Mouse (Mus musculus) forebrain, postnatal 0 days (tissue): Measurements from ENCODE around the gene Pla2g15. TPM values are rescaled to one million over a fixed set of nuclear protein-coding genes. Genes with fewer than 3 reads are reported as not detected.
"Not testable (repeated sequence)": the region's sequence is repeated elsewhere in the genome, so short reads cannot be mapped to it uniquely, and the experiment has no call there.

Source experiments
- ATAC-seq: fragments of 200-750 bp; cut with Nextera tagmentation; 2 replicates; pipeline ENCODE4 v1.8.0; 2017; ENCODE audit warnings: mild to moderate bottlenecking, moderate library complexity
- DNase-seq: peaks from one replicate; pipeline ENCODE4 v3.0.0-alpha.2; 2015
- H3K27ac ChIP-seq: fragments of 300-500 bp; sonication (generic); 2 replicates; pipeline ENCODE4 v1.5.1; 2014; ENCODE audit warnings: low read depth, mild to moderate bottlenecking, antibody characterized with exemption, low read length, moderate library complexity, mixed read lengths
- H3K27me3 ChIP-seq: fragments of 300-500 bp; sonication (generic); 2 replicates; pipeline ENCODE4 v1.6.1; 2014; ENCODE audit warnings: mild to moderate bottlenecking, low read length, mixed read lengths; ENCODE audit not compliant: insufficient read depth
- H3K36me3 ChIP-seq: fragments of 300-500 bp; sonication (generic); 2 replicates; pipeline ENCODE4 v1.6.1; 2014; ENCODE audit warnings: mild to moderate bottlenecking, moderate library complexity; ENCODE audit not compliant: insufficient read depth
- H3K4me1 ChIP-seq: fragments of 300-500 bp; sonication (generic); 2 replicates; pipeline ENCODE4 v1.6.1; 2014; ENCODE audit warnings: antibody characterized with exemption; ENCODE audit not compliant: insufficient read depth
- H3K4me2 ChIP-seq: fragments of 300-500 bp; sonication (generic); 2 replicates; pipeline ENCODE4 v1.6.1; 2014; ENCODE audit warnings: low read depth, mild to moderate bottlenecking, moderate library complexity
- H3K4me3 ChIP-seq: fragments of 300-500 bp; sonication (generic); 2 replicates; pipeline ENCODE4 v1.5.1; 2014; ENCODE audit warnings: low read depth, low read length, mixed read lengths
- H3K9ac ChIP-seq: fragments of 300-500 bp; sonication (generic); 2 replicates; pipeline ENCODE4 v1.6.1; 2014; ENCODE audit warnings: mild to moderate bottlenecking
- H3K9me3 ChIP-seq: fragments of 300-500 bp; sonication (generic); 2 replicates; pipeline ENCODE4 v1.6.1; 2016; ENCODE audit warnings: low read length
- CTCF ChIP-seq: sonication (generic); IDR thresholded peaks from 2 replicates; pipeline ENCODE4 v1.5.1; 2016; ENCODE audit warnings: antibody characterized with exemption, control low read depth, low read depth
- WGBS: fragments of 180-500 bp; shearing (Covaris S2); extraction: QIAGEN DNeasy Blood & Tissue Kit; methylation state at CpG from one replicate; pipeline ENCODE4 v1.1.7; 2014; 5-methylcytosine and 5-hydroxymethylcytosine counted together
- polyA plus RNA-seq: library from polyadenylated mRNA; unstranded; fragments of >200 nt; fragmentation: Nextera tagmentation; extraction: Ambion mirVana; gene quantifications from 2 replicates; pipeline ENCODE4 v1.2.1, GENCODE M21; 2015
- total RNA-seq: library from RNA; depleted of rRNA; stranded (reverse); fragments of >200 nt; gene quantifications from 2 replicates; pipeline ENCODE4 v1.2.3, GENCODE M21; 2014

Gene Pla2g15
- total and polyA plus RNA-seq, 2 experiments from 2014 or later, result 15.6 to 17.8 TPM

DNA sequence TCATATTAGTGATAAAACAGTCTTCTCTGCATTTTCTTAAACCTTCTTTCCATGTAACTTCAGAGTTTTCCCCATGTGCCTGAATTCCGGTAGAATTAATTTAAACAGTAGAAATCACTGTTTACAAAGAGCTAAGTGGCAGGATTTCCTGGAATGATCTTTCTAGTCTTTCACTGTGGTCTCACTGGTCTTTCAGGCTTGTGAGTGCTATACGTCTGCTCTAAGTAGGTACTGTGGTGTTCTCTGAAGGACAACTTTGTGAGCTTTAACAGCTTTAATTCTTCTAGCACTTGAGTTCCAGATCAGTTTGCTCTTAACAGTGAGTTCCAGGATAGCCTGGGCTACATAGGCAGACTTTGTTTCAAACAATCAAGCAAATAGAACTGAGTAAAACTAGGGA is 28.2 kb downstream of the Pla2g15 start:
- Histone ChIP-seq H3K36me3 (peaks cover 14% of the 10 kb centered on the region), H3K4me2 (no peak overlapping the region), H3K9ac (no peak overlapping the region), H3K27me3 (no peaks in the 10 kb centered on the region), H3K9me3 (no peaks in the 10 kb centered on the region), H3K4me3 (no peak overlapping the region), H3K4me1 (no peaks in the 10 kb centered on the region), H3K27ac (no peak overlapping the region)
- ATAC-seq (no peak), DNase-seq (no peak)
- 70% methylated on average over 2 of the region's 2 CpGs for WGBS
- TF ChIP-seq CTCF, result no peak

DNA sequence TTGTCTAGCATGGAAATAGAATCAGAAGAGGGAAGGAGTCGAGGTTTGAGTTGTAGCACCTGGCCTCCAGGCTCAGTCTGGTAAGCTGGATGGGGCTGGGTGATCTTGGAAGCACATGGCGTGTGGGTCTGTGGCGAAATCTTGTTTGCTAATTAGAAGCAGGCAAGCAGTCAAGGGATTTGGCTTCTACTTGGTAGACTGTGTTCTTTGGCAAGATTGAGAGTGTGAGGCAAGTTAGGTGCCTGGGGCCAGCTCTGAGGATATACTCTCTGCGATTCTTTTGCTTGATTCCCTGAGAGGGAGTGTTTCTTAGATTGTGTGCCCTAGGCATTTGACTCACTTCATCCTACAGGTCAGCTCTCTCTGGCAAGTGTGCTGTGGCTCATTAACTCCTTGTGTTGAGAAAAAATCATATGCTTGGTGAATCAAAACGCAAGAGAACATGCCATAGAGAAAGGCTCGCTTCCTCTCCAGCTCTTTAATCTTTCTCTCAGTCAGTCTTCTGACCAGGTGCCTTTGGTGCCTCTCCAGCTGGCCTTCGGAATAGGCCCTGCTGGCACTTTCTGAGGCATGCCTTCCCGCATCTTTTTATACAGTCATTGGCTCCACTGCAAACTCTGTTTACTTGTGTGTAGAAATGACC is 35.5 kb downstream of the Pla2g15 start:
- Histone ChIP-seq H3K9ac (no peak overlapping the region), H3K27ac (no peak overlapping the region), H3K27me3 (no peaks in the 10 kb centered on the region), H3K36me3 (peaks cover 29% of the 10 kb centered on the region), H3K4me2 (no peak overlapping the region), H3K4me3 (no peak overlapping the region), H3K4me1 (no peaks in the 10 kb centered on the region), H3K9me3 (no peaks in the 10 kb centered on the region)
- WGBS, result 62% methylated on average over 8 of the region's 8 CpGs
- peak; percentile 71 for ATAC-seq
- DNase-seq, result peak; percentile 70
- TF ChIP-seq CTCF, result no peak

DNA sequence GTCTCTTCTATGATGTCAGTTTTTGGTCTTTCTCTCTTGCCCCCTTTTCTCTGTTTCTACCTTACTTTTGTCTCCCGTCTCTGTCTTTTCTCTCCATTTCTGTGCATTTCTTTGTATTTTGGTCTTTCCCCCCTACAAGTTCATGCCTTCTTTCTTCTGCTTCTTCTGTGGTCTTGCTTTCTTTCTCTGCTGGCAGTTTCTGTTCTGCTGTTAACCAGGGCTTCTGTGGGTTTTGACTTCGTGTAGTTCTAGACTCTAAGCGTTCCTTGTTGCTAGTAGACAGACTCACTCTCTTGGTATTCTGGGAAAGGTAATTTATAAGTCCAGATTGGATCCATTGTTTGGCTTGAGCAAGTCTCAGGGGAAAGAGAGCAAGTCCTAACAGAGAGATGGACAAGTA is 36.2 kb downstream of the Pla2g15 start:
- 94% methylated on average over 3 of the region's 3 CpGs for WGBS
- no peak for ATAC-seq

GRCm38 (mm10) chr8:106189162-106189561 is 39.0 kb downstream of the Pla2g15 start:
- Histone ChIP-seq H3K27ac (no peak overlapping the region), H3K9me3 (no peaks in the 10 kb centered on the region), H3K36me3 (peaks cover 44% of the 10 kb centered on the region), H3K4me2 (no peak overlapping the region), H3K4me3 (no peak overlapping the region), H3K4me1 (no peaks in the 10 kb centered on the region), H3K27me3 (no peaks in the 10 kb centered on the region), H3K9ac (no peak overlapping the region)
- no peak for ATAC-seq
- WGBS, result 93% methylated on average over 4 of the region's 4 CpGs
- DNase-seq, result no peak
- no peak for TF ChIP-seq CTCF

More for the DNA sequence above, 36.2 kb downstream of the Pla2g15 start:
- no peaks in the 10 kb centered on the region for H3K9me3 ChIP-seq
- peaks cover 34% of the 10 kb centered on the region for H3K36me3 ChIP-seq
- H3K4me3 ChIP-seq, result no peak overlapping the region
- H3K9ac ChIP-seq, result no peak overlapping the region
- no peak for TF ChIP-seq CTCF
- no peaks in the 10 kb centered on the region for H3K4me1 ChIP-seq
- no peaks in the 10 kb centered on the region for H3K27me3 ChIP-seq
- H3K27ac ChIP-seq, result no peak overlapping the region
- no peak overlapping the region for H3K4me2 ChIP-seq
- DNase-seq, result no peak

DNA sequence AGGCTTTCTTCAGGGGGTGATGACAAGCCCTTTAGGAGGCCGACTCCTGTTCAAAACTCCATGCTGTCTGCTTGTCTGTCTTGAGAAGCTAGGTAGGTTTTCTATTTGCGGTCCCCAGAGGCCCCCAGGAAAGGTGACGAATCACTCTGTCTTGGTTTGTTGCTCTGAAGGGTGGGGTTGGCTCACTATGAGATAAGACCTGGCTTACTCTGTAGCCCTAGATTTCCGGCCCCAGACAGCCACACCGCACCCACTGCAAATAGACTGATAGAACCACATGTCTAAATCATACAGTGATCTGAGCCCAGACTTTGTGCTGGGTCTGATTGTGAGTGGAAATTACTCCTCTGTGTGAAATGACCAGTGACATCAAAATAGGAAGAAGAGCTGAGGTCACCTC is 41.4 kb downstream of the Pla2g15 start:
- Histone ChIP-seq H3K9ac (no peak overlapping the region), H3K27ac (no peak overlapping the region), H3K4me1 (no peaks in the 10 kb centered on the region), H3K9me3 (no peaks in the 10 kb centered on the region), H3K4me3 (no peak overlapping the region), H3K4me2 (no peak overlapping the region), H3K36me3 (peaks cover 61% of the 10 kb centered on the region), H3K27me3 (no peaks in the 10 kb centered on the region)
- TF ChIP-seq CTCF, result no peak
- 96% methylated on average over 5 of the region's 5 CpGs for WGBS
- ATAC-seq (no peak), DNase-seq (no peak)

DNA sequence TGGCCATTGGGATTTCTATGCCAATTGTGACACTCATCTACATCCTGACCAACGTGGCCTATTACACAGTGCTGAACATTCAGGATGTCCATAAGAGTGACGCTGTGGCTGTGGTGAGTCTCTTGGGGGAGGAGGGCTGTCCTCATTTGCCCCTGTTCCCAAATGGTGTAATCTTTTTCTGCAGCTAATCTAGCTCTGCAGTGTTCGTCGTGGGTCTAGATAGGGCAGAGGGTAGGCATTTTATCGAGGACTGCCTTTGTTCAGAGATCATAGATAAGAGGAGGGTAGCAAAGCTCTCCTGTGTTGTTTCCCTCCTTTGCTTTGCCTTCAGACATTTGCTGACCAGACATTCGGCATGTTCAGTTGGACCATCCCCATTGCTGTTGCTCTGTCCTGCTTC is 43.0 kb downstream of the Pla2g15 start:
- H3K4me3 ChIP-seq, result no peak overlapping the region
- H3K4me1 ChIP-seq, result no peaks in the 10 kb centered on the region
- no peak overlapping the region for H3K27ac ChIP-seq
- H3K4me2 ChIP-seq, result no peak overlapping the region
- WGBS, result 93% methylated on average over 6 of the region's 6 CpGs
- H3K27me3 ChIP-seq, result no peaks in the 10 kb centered on the region
- TF ChIP-seq CTCF, result no peak
- H3K9me3 ChIP-seq, result no peaks in the 10 kb centered on the region
- no peak for DNase-seq
- peaks cover 59% of the 10 kb centered on the region for H3K36me3 ChIP-seq
- no peak overlapping the region for H3K9ac ChIP-seq
- no peak for ATAC-seq

DNA sequence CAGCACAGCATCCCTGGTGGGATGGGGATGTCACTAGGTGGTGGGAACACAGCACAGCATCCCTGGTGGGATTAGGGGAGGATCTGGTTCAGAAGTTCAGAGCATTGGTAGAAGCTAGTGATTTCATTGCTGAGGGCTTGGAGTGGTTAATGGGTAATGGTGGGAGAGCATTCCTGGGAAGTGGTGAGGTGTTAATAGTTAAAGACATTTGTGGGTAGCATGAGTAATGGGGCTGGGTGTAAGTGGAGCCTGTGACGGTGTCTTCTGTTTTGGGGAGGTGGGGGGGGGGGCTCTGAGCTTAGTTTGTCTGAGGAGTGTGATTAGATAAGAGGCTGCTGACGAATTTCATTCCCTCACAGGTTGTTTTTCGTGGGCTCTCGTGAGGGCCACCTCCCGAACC is 43.9 kb downstream of the Pla2g15 start:
- Histone ChIP-seq H3K36me3 (peaks cover 57% of the 10 kb centered on the region), H3K4me1 (no peaks in the 10 kb centered on the region), H3K4me2 (no peak overlapping the region), H3K9me3 (no peaks in the 10 kb centered on the region), H3K27me3 (no peaks in the 10 kb centered on the region), H3K9ac (no peak overlapping the region), H3K27ac (no peak overlapping the region), H3K4me3 (no peak overlapping the region)
- 92% methylated on average over 5 of the region's 5 CpGs for WGBS
- DNase-seq, result no peak
- no peak for TF ChIP-seq CTCF
- ATAC-seq, result no peak

DNA sequence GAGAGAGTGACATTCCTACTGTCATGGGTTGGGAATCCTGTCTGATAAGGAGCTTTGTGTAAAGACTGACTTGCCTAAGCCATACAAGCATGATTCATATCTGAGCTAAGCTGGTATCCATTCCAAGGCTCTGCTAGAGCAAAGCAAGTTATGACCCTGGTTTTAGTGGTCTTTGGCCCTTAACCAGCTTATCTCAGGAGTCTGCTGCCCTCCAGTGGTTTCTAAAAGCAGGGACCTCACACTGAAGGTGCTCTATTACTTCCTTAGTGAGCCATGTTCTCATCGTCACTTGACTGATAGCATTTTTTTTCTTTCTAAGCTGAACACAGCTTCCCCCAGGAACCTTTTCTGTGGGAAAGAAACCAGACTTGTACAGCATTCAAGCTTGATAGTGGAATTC is 48.5 kb downstream of the Pla2g15 start:
- peaks cover 53% of the 10 kb centered on the region for H3K36me3 ChIP-seq
- peak; percentile 76 for TF ChIP-seq CTCF
- no peak overlapping the region for H3K4me3 ChIP-seq
- 3% methylated on average over 1 of the region's 1 CpGs for WGBS
- H3K9me3 ChIP-seq, result no peaks in the 10 kb centered on the region
- H3K9ac ChIP-seq, result no peak overlapping the region
- ATAC-seq, result peak; percentile 34; the same call in 1 of the 2 replicates
- H3K4me1 ChIP-seq, result no peaks in the 10 kb centered on the region
- no peak overlapping the region for H3K27ac ChIP-seq
- H3K27me3 ChIP-seq, result no peaks in the 10 kb centered on the region
- H3K4me2 ChIP-seq, result no peak overlapping the region
- DNase-seq, result peak; percentile 54

DNA sequence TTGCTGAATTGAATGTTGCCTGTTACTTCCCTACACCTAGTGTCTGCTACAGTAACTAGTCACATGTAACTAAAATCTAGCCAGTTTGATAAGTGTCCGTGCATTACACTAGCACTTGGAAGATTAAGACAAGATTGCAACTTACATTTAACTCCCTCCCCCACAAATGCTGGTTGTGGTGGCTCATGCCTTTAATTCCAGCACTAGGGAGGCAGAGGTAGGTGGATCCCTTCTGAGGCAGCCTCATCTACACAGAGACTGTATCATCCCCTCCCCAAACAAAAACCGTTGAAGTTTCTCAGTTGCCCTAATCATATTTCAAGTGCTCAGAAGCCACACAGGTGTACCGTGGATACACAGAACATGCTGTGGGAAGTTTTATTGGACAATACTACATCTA is 49.4 kb downstream of the Pla2g15 start:
- H3K36me3 ChIP-seq, result peaks cover 56% of the 10 kb centered on the region
- WGBS, result 84% methylated on average over 3 of the region's 3 CpGs
- not testable (repeated sequence) for H3K4me2 ChIP-seq, H3K9ac ChIP-seq, H3K4me3 ChIP-seq, DNase-seq, H3K27me3 ChIP-seq, ATAC-seq, H3K9me3 ChIP-seq, H3K4me1 ChIP-seq, H3K27ac ChIP-seq
